Mouse (Mus musculus): ENCODE data around the gene Enox1.

DNA sequence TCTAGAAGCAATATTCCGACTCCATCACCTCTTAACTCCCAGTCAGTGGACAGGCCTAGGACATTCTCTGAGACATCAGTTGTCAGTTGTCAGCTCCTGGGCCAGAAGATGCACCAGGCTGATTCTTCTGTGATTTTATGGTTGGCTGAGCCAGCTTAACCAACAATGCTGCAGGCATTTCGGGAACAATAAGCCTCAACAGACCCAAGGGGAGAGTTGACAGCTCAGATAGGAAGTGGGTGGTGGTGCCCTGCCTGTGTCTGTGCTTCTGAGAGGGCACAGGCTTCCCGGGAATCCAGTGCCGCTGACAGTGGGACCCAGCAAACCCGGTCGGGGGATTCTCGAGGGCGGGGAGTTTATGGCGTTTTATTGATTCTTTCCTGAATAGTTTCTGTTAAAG, 229.1 kb downstream of the Enox1 start:
- TF ChIP-seq POLR2A (IDR thresholded peaks at IDR 0.05; ENCODE audit: borderline replicate concordance, control insufficient read depth, low read depth, low read length) (no peak), CTCF (IDR thresholded peaks at IDR 0.05; ENCODE audit: control insufficient read depth, insufficient read depth, low read length) (no peak)
